Mouse (Mus musculus): ENCODE data around the gene S100b.

DNA sequence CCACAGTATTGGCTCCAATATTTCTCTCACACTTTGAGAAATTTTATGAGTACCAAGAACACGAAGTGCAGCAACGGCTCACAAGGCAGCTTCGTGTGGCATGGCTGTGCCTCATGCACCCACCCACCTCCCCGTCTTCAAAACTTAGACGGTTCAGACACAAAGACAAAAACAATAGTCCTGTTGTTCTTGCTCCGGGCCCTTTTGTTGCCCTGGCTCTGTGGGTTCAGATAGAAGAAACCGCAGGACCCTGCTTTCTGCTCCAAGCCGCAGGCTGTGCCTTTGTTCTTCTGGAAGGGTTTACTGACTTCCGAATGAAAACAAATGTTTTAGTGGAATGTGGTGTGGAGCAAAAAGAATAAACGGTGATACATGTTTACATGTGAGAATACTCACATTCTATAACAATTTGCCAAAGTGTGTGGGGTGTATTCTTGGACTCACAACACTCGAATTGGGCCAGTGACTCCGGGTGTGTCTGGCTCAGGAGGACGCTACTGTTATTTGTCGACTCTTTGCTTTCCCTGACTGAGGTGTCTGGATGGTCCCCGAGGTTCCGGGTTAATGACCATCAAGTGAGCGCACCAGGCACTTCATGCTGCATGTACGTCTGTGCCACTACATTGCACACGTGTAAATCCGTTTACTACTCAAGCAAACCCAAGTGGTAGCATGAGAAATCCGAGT lies 5.5 kb upstream of the S100b start:
- TF ChIP-seq CTCF (IDR thresholded peaks at IDR 0.05; ENCODE audit: low read depth) (no peak), EP300 (IDR thresholded peaks at IDR 0.05; ENCODE audit: low read depth) (no peak)
